Mouse (Mus musculus): Measurements from ENCODE around the gene Ppp1cb.
"Not testable (repeated sequence)": the region's sequence is repeated elsewhere in the genome, so short reads cannot be mapped to it uniquely, and the experiment has no call there.

Gene Ppp1cb

GRCm38 (mm10) chr5:32458408-32459143, at the start of gene Ppp1cb:
Gene Ppp1cb, plus strand, starts transcription at chr5:32458843.
- DNase-seq (ENCODE audit: low spot score), result peak; percentile 100

- DNase-seq (ENCODE audit: low spot score), result no peak
Observed at GRCm38 (mm10) chr5:32409747-32410146, 48.9 kb upstream of the Ppp1cb start.

- DNase-seq (ENCODE audit: low spot score), result no peak
Observed at GRCm38 (mm10) chr5:32410954-32411688, 47.5 kb upstream of the Ppp1cb start.

- peak; percentile 38 for DNase-seq (ENCODE audit: low spot score)
Observed at GRCm38 (mm10) chr5:32412186-32412950, 46.3 kb upstream of the Ppp1cb start.

GRCm38 (mm10) chr5:32413083-32413482, 45.6 kb upstream of the Ppp1cb start:
- DNase-seq (ENCODE audit: low spot score), result no peak

- DNase-seq (ENCODE audit: low spot score), result no peak
Observed at GRCm38 (mm10) chr5:32413569-32413968, 45.1 kb upstream of the Ppp1cb start.

GRCm38 (mm10) chr5:32414461-32414985, 44.1 kb upstream of the Ppp1cb start:
- DNase-seq (ENCODE audit: low spot score), result no peak

- no peak for DNase-seq (ENCODE audit: low spot score)
Observed at GRCm38 (mm10) chr5:32415554-32415953, 43.1 kb upstream of the Ppp1cb start.

- DNase-seq (ENCODE audit: low spot score), result no peak
Observed at GRCm38 (mm10) chr5:32416881-32417280, 41.8 kb upstream of the Ppp1cb start.

GRCm38 (mm10) chr5:32422081-32422589, 36.5 kb upstream of the Ppp1cb start:
- DNase-seq (ENCODE audit: low spot score), result no peak

GRCm38 (mm10) chr5:32423339-32424046, 35.1 kb upstream of the Ppp1cb start:
- DNase-seq (ENCODE audit: low spot score), result no peak

GRCm38 (mm10) chr5:32424464-32424863, 34.2 kb upstream of the Ppp1cb start:
- no peak for DNase-seq (ENCODE audit: low spot score)

GRCm38 (mm10) chr5:32425485-32426171, 33.0 kb upstream of the Ppp1cb start:
- no peak for DNase-seq (ENCODE audit: low spot score)

- no peak for DNase-seq (ENCODE audit: low spot score)
Observed at GRCm38 (mm10) chr5:32430399-32430798, 28.2 kb upstream of the Ppp1cb start.

- DNase-seq (ENCODE audit: low spot score), result not testable (repeated sequence)
Observed at GRCm38 (mm10) chr5:32434346-32434745, 24.3 kb upstream of the Ppp1cb start.

- no peak for DNase-seq (ENCODE audit: low spot score)
Observed at GRCm38 (mm10) chr5:32435612-32436011, 23.0 kb upstream of the Ppp1cb start.

GRCm38 (mm10) chr5:32437901-32438563, 20.6 kb upstream of the Ppp1cb start:
- no peak for DNase-seq (ENCODE audit: low spot score)

- no peak for DNase-seq (ENCODE audit: low spot score)
Observed at GRCm38 (mm10) chr5:32438564-32438922, 20.1 kb upstream of the Ppp1cb start.

GRCm38 (mm10) chr5:32441336-32441735, 17.3 kb upstream of the Ppp1cb start:
- no peak for DNase-seq (ENCODE audit: low spot score)

GRCm38 (mm10) chr5:32441992-32442575, 16.6 kb upstream of the Ppp1cb start:
- no peak for DNase-seq (ENCODE audit: low spot score)
